Mouse (Mus musculus) limb, embryonic 14.5 days (tissue): ENCODE measurements at regions not wholly inside any gene's neighbourhood (a gene's known extent, or its start where the extent isn't known, plus 50 kb on each side); places are given as distances from the start of the nearest gene placed in this dataset.

Source experiments
- ATAC-seq: fragments of 200-750 bp; cut with Nextera tagmentation; 2 replicates; pipeline ENCODE4 v1.8.0; 2017; ENCODE audit warnings: low read depth, moderate number of reproducible peaks, moderate TSS enrichment; ENCODE audit not compliant: low FRiP score
- DNase-seq: peaks from one replicate; pipeline ENCODE4 v3.0.0-alpha.2; 2015; ENCODE audit warnings: low spot score
- H3K27ac ChIP-seq: fragments of 300-500 bp; sonication (generic); replicated peaks from 2 replicates; pipeline ENCODE4 v1.5.1; 2014; ENCODE audit warnings: low read depth, mild to moderate bottlenecking, low read length, moderate library complexity, mixed read lengths
- H3K27me3 ChIP-seq: fragments of 300-500 bp; sonication (generic); 2 replicates; pipeline ENCODE4 v1.6.1; 2014; ENCODE audit warnings: low read length, mixed read lengths; ENCODE audit not compliant: control insufficient read depth, insufficient read depth
- H3K36me3 ChIP-seq: fragments of 300-500 bp; sonication (generic); 2 replicates; pipeline ENCODE4 v1.6.1; 2014; ENCODE audit warnings: mild to moderate bottlenecking, low read length, moderate library complexity, mixed read lengths; ENCODE audit not compliant: control insufficient read depth, insufficient read depth
- H3K4me1 ChIP-seq: fragments of 300-500 bp; sonication (generic); 2 replicates; pipeline ENCODE4 v1.6.1; 2014; ENCODE audit warnings: antibody characterized with exemption, low read length, mixed read lengths; ENCODE audit not compliant: control insufficient read depth, insufficient read depth
- H3K4me2 ChIP-seq: fragments of 300-500 bp; sonication (generic); replicated peaks from 2 replicates; pipeline ENCODE4 v1.6.1; 2014; ENCODE audit warnings: low read depth, mild to moderate bottlenecking, low read length, moderate library complexity; ENCODE audit not compliant: severe bottlenecking
- H3K4me3 ChIP-seq: fragments of 300-500 bp; sonication (generic); replicated peaks from 2 replicates; pipeline ENCODE4 v1.5.1; 2014; ENCODE audit warnings: low read length
- H3K9ac ChIP-seq: fragments of 300-500 bp; sonication (generic); 2 replicates; pipeline ENCODE4 v1.6.1; 2014; ENCODE audit warnings: mild to moderate bottlenecking, low read depth, low read length, moderate library complexity; ENCODE audit not compliant: severe bottlenecking
- H3K9me3 ChIP-seq: fragments of 300-500 bp; sonication (generic); 2 replicates; pipeline ENCODE4 v1.6.1; 2016; ENCODE audit warnings: low read length; ENCODE audit not compliant: control insufficient read depth
- POLR2A ChIP-seq: fragments of 200-500 bp; IDR thresholded peaks from 2 replicates; pipeline ENCODE4 v1.8.0; 2012; ENCODE audit warnings: inconsistent platforms, mild to moderate bottlenecking, moderate library complexity, borderline replicate concordance; ENCODE audit not compliant: insufficient read depth, insufficient read length; ENCODE audit errors: extremely low read depth
- WGBS: fragments of 180-500 bp; shearing (Covaris S2); extraction: QIAGEN DNeasy Blood & Tissue Kit; methylation state at CpG from one replicate; pipeline ENCODE4 v1.1.7; 2014; 5-methylcytosine and 5-hydroxymethylcytosine counted together

DNA sequence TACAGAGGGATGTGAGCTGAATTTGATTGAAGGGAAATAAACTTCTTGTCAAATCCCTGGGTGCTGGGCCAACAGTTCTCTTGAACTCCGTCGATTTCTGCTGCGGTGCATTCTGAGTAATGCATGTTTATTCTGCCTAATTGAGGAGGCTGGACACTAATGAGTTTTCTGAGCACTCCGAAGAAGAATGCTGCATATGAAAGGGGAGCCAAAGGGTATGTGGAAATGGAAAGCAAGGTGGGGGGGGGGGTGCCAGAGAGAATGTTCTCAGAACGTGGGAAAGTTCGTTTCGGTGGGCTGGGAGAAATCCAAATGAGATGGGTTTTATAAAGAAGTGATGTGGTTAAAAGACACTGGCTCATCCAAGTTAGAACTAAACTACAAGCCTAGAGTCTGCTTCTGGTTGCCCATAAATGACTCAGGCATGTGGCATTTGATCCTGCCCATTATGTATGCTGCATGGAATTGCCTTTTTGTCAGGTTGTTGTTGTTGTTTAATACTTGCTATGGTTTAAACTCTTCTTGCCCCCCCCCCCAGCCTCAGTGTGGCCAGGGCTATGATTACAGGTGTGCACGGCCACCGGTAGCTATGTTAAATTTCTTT lies 455.7 kb upstream of the Smim15 start:
- no peaks in the 10 kb centered on the region for H3K36me3 ChIP-seq
- DNase-seq (no peak), ATAC-seq (no peak)
- H3K4me1 ChIP-seq: no peaks in the 10 kb centered on the region
- H3K4me3 ChIP-seq: no peak overlapping the region
- no peak overlapping the region for H3K27ac ChIP-seq
- no peak for TF ChIP-seq POLR2A
- H3K27me3 ChIP-seq: no peaks in the 10 kb centered on the region
- no peaks in the 10 kb centered on the region for H3K9me3 ChIP-seq
- H3K9ac ChIP-seq: no peak overlapping the region
- H3K4me2 ChIP-seq: no peak overlapping the region
- 50% methylated on average over 9 of the region's 9 CpGs for WGBS

DNA sequence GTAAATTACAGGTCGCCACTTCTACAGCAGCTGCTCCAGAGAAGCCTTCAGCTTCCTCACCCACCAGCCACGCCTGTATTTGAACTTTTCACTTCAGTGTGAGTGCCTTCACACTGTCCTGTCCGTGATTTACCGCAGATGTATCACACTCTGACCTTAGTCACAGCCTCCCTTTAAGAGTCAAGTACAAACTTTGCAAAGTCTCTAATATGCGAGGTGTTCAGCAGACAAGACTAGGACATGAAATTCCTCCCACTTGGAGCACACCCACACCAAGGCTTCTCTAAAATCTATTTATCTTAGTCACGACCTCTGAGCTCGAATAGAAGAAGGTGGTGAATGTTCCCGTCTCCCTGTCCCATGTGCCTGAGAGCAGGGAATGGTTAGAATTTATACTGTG lies 456.6 kb upstream of the Smim15 start:
- WGBS: 63% methylated on average over 8 of the region's 8 CpGs
- no peaks in the 10 kb centered on the region for H3K9me3 ChIP-seq
- no peak for ATAC-seq

DNA sequence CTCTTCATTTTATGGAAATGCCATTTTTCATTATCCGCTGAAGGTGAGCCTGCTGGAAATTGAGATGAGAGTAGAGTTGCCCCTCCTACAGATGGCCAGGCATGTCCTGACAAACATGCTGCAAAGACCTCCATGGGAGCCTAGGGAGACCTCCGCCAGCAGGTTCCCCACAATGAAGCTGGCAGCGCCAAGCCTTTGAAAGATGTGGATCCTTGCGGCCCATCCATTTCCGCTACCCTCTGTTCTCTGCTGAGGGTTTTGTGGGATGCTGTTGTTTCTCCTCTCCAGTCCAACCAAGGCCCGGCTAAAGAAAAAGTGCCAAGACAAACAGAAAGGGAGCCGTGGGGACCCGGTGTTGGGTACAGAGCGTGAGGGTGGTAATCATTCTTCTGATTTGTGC lies 458.3 kb upstream of the Smim15 start:
- no peak for DNase-seq
- no peak for ATAC-seq
- Histone ChIP-seq H3K4me1 (no peaks in the 10 kb centered on the region), H3K36me3 (no peaks in the 10 kb centered on the region), H3K9ac (no peak overlapping the region), H3K9me3 (no peaks in the 10 kb centered on the region), H3K4me3 (no peak overlapping the region), H3K27ac (no peak overlapping the region), H3K27me3 (no peaks in the 10 kb centered on the region), H3K4me2 (no peak overlapping the region)
- WGBS: 89% methylated on average over 9 of the region's 9 CpGs
- TF ChIP-seq POLR2A: no peak

More for the DNA sequence above, 456.6 kb upstream of the Smim15 start:
- Histone ChIP-seq H3K4me1 (no peaks in the 10 kb centered on the region), H3K9ac (no peak overlapping the region), H3K4me2 (no peak overlapping the region), H3K27me3 (no peaks in the 10 kb centered on the region), H3K36me3 (no peaks in the 10 kb centered on the region), H3K4me3 (no peak overlapping the region), H3K27ac (no peak overlapping the region)
- DNase-seq: no peak
- no peak for TF ChIP-seq POLR2A

DNA sequence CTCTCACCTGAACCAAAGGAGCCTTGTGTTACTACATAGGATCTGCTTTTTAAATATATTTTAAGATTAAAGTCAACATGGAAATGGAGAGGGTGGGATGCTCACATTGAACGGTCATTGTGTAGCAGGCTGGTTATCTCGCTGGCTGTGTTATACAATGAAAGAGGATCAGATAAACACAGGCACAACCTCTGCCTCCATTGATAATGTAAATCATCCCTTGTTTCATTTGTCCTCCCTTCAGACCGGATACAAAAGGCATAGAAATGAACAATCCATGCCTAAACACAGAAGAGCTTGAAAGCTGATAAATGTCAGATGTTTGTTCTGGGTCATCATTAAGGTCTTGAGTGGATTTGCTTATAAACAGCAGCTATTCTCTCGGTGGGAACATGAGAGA lies 458.9 kb upstream of the Smim15 start:
- no peaks in the 10 kb centered on the region for H3K27me3 ChIP-seq
- ATAC-seq (no peak), DNase-seq (no peak)
- no peak overlapping the region for H3K4me3 ChIP-seq
- WGBS: 64% methylated on average over 4 of the region's 4 CpGs
- no peaks in the 10 kb centered on the region for H3K4me1 ChIP-seq
- H3K27ac ChIP-seq: no peak overlapping the region
- H3K9me3 ChIP-seq: no peaks in the 10 kb centered on the region
- no peak overlapping the region for H3K9ac ChIP-seq
- H3K36me3 ChIP-seq: no peaks in the 10 kb centered on the region
- TF ChIP-seq POLR2A: no peak
- H3K4me2 ChIP-seq: no peak overlapping the region

DNA sequence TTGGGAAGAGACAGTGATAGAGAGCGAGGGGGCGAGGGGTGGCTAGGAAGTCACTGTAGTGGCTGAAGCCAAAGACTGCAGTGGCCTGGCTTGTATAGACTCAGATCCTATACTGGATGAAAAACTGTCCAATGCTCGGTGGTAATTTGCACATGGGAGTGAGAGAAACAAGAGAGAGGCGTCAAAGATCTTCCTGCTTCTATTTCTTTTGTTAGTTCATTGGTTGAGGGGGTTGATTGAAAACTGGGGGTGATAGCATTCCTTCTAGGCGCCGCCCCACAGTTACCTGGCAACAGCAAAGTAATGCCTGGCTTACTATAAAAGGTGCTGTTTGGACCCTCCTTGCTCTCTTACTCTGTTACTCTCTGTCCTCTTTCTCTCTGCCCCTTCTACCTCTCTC lies 465.3 kb upstream of the Smim15 start:
- WGBS: 92% methylated on average over 6 of the region's 6 CpGs
- no peaks in the 10 kb centered on the region for H3K36me3 ChIP-seq
- no peaks in the 10 kb centered on the region for H3K27me3 ChIP-seq
- no peak for ATAC-seq
- no peak overlapping the region for H3K9ac ChIP-seq
- H3K4me2 ChIP-seq: no peak overlapping the region
- no peak overlapping the region for H3K4me3 ChIP-seq
- TF ChIP-seq POLR2A: no peak
- DNase-seq: no peak
- H3K9me3 ChIP-seq: no peaks in the 10 kb centered on the region
- H3K27ac ChIP-seq: no peak overlapping the region
- no peaks in the 10 kb centered on the region for H3K4me1 ChIP-seq

DNA sequence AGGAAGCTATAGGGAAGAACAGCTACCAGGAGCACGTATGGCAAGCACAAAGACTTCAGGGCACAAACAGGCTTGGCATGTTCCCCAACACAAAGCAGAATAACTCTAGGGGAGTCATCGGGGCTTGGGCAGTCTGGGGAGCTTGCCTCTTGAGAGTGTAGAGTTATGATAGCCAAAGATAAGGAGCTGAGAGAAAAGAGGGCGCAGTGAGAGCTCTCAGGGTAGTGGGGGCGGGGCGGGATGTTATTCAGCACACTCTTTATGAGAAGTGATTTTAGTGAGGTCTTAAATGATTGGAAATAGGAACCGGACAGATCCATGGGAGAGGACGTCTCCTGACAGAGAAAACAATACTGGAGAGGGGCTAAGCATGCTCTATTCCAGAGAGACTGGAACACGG lies 466.4 kb upstream of the Smim15 start:
- Histone ChIP-seq H3K4me2 (no peak overlapping the region), H3K4me1 (no peaks in the 10 kb centered on the region), H3K9ac (no peak overlapping the region), H3K36me3 (no peaks in the 10 kb centered on the region), H3K9me3 (no peaks in the 10 kb centered on the region), H3K27me3 (no peaks in the 10 kb centered on the region), H3K4me3 (no peak overlapping the region), H3K27ac (no peak overlapping the region)
- no peak for TF ChIP-seq POLR2A
- ATAC-seq: no peak
- DNase-seq: no peak
- 75% methylated on average over 8 of the region's 8 CpGs for WGBS
